Mouse (Mus musculus) MEL (cell line): ENCODE results near the gene Pigh. TPM values are rescaled to one million over a fixed set of nuclear protein-coding genes. Genes with fewer than 3 reads are reported as not detected.

Experiments
- DNase-seq: peaks from one replicate; pipeline ENCODE4 v3.0.0; 2011; ENCODE audit warnings: low read depth, low spot score
- H3K27ac ChIP-seq: 2 replicates; pipeline ENCODE4 v1.5.1; 2012; ENCODE audit warnings: low read depth, mild to moderate bottlenecking, control low read depth, low read length, moderate library complexity; ENCODE audit not compliant: control insufficient read depth
- H3K27me3 ChIP-seq, 2 experiments: fragments of 150-350 bp in 1 of 2; sonication (generic) in 1 of 2; 2 replicates each; pipeline ENCODE4 v1.6.1; 2012; ENCODE audit warnings: low read length in 2 of 2, mild to moderate bottlenecking in 2 of 2, improper control_type of control experiment in 1 of 2, moderate library complexity in 1 of 2; ENCODE audit not compliant: insufficient read depth in 2 of 2, control insufficient read depth in 1 of 2
- H3K36me3 ChIP-seq, 2 experiments: 2 replicates each; pipeline ENCODE4 v1.6.1; 2012 to 2014; ENCODE audit warnings: low read length in 2 of 2, improper control_type of control experiment in 1 of 2, inconsistent platforms in 1 of 2, mild to moderate bottlenecking in 1 of 2; ENCODE audit not compliant: insufficient read depth in 2 of 2, control insufficient read depth in 1 of 2
- H3K4me1 ChIP-seq, 2 experiments: fragments of 150-350 bp in 1 of 2; sonication (generic) in 1 of 2; 2 replicates each; pipeline ENCODE4 v1.6.1; 2012; ENCODE audit warnings: low read length in 2 of 2, improper control_type of control experiment in 1 of 2, mild to moderate bottlenecking in 1 of 2; ENCODE audit not compliant: insufficient read depth in 2 of 2, control insufficient read depth in 1 of 2
- H3K4me3 ChIP-seq, 2 experiments: fragments of 150-350 bp in 1 of 2; sonication (generic) in 1 of 2; 2 replicates each; pipeline ENCODE4 v1.5.1; 2012; ENCODE audit warnings: low read depth in 2 of 2, low read length in 2 of 2, mild to moderate bottlenecking in 2 of 2, moderate library complexity in 2 of 2, control low read depth in 1 of 2, improper control_type of control experiment in 1 of 2; ENCODE audit not compliant: control insufficient read depth in 1 of 2, insufficient read depth in 1 of 2
- H3K79me2 ChIP-seq: 2 replicates; pipeline ENCODE4 v1.6.1; 2012; ENCODE audit warnings: mild to moderate bottlenecking, low read length, moderate library complexity; ENCODE audit not compliant: control insufficient read depth, poor library complexity, insufficient read depth
- H3K9ac ChIP-seq: 2 replicates; pipeline ENCODE4 v1.6.1; 2012; ENCODE audit warnings: low read depth, mild to moderate bottlenecking, control low read depth, low read length, moderate library complexity; ENCODE audit not compliant: control insufficient read depth, poor library complexity, severe bottlenecking
- H3K9me3 ChIP-seq: fragments of 150-350 bp; sonication (generic); replicated peaks from 2 replicates; pipeline ENCODE4 v1.6.1; 2012; ENCODE audit warnings: mild to moderate bottlenecking, low read length, improper control_type of control experiment, moderate library complexity; ENCODE audit not compliant: insufficient read depth
- CHD2 ChIP-seq: IDR thresholded peaks from 2 replicates; pipeline ENCODE4 v1.6.1; 2011; ENCODE audit warnings: low read length, improper control_type of control experiment
- E2F4 ChIP-seq: IDR thresholded peaks from 2 replicates; pipeline ENCODE4 v1.6.1; 2011; ENCODE audit warnings: low read depth, low read length, improper control_type of control experiment, borderline replicate concordance
- ELF1 ChIP-seq: IDR thresholded peaks from 2 replicates; pipeline ENCODE4 v1.6.1; 2014; ENCODE audit warnings: low read depth, mild to moderate bottlenecking, inconsistent platforms, low read length, improper control_type of control experiment, moderate library complexity
- EP300 ChIP-seq, 2 experiments: IDR thresholded peaks; 2 replicates each; pipeline ENCODE4 v1.6.1; 2011; ENCODE audit warnings: improper control_type of control experiment in 2 of 2, low read length in 2 of 2, low read depth in 1 of 2, mild to moderate bottlenecking in 1 of 2
- GATA1 ChIP-seq: IDR thresholded peaks from 2 replicates; pipeline ENCODE4 v1.6.1; 2011; ENCODE audit warnings: low read depth, low read length, improper control_type of control experiment
- KAT2A ChIP-seq: conservative IDR thresholded peaks from 2 replicates; pipeline ENCODE4 v1.6.1; 2012; ENCODE audit warnings: low read depth, low read length, improper control_type of control experiment, inconsistent platforms
- MAX ChIP-seq: IDR thresholded peaks from 2 replicates; pipeline ENCODE4 v1.6.1; 2011; ENCODE audit warnings: low read length, improper control_type of control experiment
- MYB ChIP-seq: IDR thresholded peaks from 2 replicates; pipeline ENCODE4 v1.6.1; 2011; ENCODE audit warnings: mild to moderate bottlenecking, low read depth, low read length, improper control_type of control experiment
- TAL1 ChIP-seq: IDR thresholded peaks from 2 replicates; pipeline ENCODE4 v1.6.1; 2012; ENCODE audit warnings: mild to moderate bottlenecking, inconsistent platforms, low read length, moderate library complexity, mixed read lengths
- TCF12 ChIP-seq: IDR thresholded peaks from 2 replicates; pipeline ENCODE4 v1.6.1; 2014; ENCODE audit warnings: low read depth, mild to moderate bottlenecking, inconsistent platforms, low read length, improper control_type of control experiment, moderate library complexity
- ZC3H11A ChIP-seq: IDR thresholded peaks from 2 replicates; pipeline ENCODE4 v1.6.1; 2012; ENCODE audit warnings: low read depth, mild to moderate bottlenecking, inconsistent platforms, low read length, improper control_type of control experiment
- ZMIZ1 ChIP-seq: IDR thresholded peaks from 2 replicates; pipeline ENCODE4 v1.6.1; 2012; ENCODE audit warnings: low read depth, mild to moderate bottlenecking, inconsistent platforms, low read length, improper control_type of control experiment, moderate library complexity
- ZNF384 ChIP-seq: IDR thresholded peaks from 2 replicates; pipeline ENCODE4 v1.6.1; 2012; ENCODE audit warnings: low read depth, mild to moderate bottlenecking, inconsistent platforms, low read length, improper control_type of control experiment
- polyA plus RNA-seq, 2 experiments: library from polyadenylated mRNA; stranded (reverse) in 1 of 2; unstranded in 1 of 2; fragments of >175 nt in 1 of 2; fragments of >200 nt in 1 of 2; gene quantifications; 2 replicates each; pipeline versions ENCODE4 v1.2.1 to v1.2.4; 2012; ENCODE audit warnings: low replicate concordance in 2 of 2, low read depth in 1 of 2; ENCODE audit not compliant: insufficient read length in 2 of 2, insufficient read depth in 1 of 2, missing spikeins in 1 of 2
- total RNA-seq: library from RNA; depleted of rRNA; stranded (reverse); fragments of 300-350 nt; gene quantifications from 2 replicates; pipeline ENCODE4 v1.2.3, GENCODE M21; 2012

The Pigh gene
- total and polyA plus RNA-seq, 3 experiments, result 7.2 to 9.5 TPM; not detected in 1

DNA sequence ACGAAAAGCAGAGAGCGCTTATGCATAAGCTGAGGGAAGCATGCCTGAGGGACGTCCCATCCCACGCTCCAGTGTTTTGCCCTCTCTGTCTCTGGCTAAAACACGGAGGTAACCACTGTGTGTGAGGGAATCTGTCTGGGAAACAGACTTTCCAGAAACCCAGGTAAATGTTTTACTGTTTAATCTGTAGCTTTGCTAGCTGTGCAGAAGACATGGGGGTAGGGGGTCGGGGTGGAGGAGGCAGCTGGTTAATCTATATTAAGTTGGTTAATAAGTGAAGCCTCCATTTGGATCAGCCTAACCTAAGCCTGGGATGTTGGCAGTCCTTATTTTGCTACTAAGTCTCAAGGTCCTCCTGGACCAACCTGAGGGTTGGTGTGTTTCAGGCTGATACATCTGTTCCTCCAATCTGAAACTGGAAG, 20.3 kb downstream of the Pigh start:
- Histone ChIP-seq H3K9ac (no peak overlapping the region), H3K4me3 (no peak overlapping the region), H3K27ac (no peak overlapping the region), H3K9me3 (no peaks in the 10 kb centered on the region), H3K36me3 (no peaks in the 10 kb centered on the region), H3K79me2 (no peaks in the 10 kb centered on the region), H3K4me1 (no peaks in the 10 kb centered on the region), H3K27me3 (no peaks in the 10 kb centered on the region)
- TF ChIP-seq CHD2, result no peak
- no peak for TF ChIP-seq TAL1
- TF ChIP-seq ZMIZ1, result no peak
- TF ChIP-seq TCF12, result no peak
- TF ChIP-seq ZC3H11A, result no peak
- no peak for TF ChIP-seq MAX
- DNase-seq, result no peak

DNA sequence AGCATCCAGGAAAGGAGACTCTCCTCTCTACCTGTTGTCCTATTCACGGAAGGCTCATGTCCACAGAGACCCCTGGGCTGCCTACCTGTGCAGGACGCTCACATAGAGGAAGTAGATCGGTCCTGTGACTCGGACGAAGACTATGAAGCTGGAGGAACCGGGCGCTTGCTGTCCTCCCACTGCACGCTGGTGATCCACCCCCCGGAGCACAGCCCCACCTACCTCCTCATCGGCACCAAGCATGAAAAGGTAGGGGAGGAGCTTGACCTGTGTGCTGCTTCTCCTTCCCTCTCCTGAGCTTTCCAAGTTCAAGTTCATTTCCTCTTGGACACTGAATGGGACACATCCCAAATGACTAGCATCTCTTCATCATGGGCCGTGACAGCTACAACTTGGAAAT, 21.1 kb downstream of the Pigh start:
- no peak overlapping the region for H3K27ac ChIP-seq
- H3K4me1 ChIP-seq, result no peaks in the 10 kb centered on the region
- no peaks in the 10 kb centered on the region for H3K9me3 ChIP-seq
- no peaks in the 10 kb centered on the region for H3K27me3 ChIP-seq
- DNase-seq, result no peak
- no peak overlapping the region for H3K9ac ChIP-seq
- no peaks in the 10 kb centered on the region for H3K36me3 ChIP-seq
- TF ChIP-seq KAT2A (no peak), GATA1 (no peak), EP300 (IDR thresholded peaks at IDR 0.05; ENCODE audit: low read depth in 1 of 2, low read length in 2 of 2) (no peak), E2F4 (no peak)
- no peaks in the 10 kb centered on the region for H3K79me2 ChIP-seq
- H3K4me3 ChIP-seq, result no peak overlapping the region

DNA sequence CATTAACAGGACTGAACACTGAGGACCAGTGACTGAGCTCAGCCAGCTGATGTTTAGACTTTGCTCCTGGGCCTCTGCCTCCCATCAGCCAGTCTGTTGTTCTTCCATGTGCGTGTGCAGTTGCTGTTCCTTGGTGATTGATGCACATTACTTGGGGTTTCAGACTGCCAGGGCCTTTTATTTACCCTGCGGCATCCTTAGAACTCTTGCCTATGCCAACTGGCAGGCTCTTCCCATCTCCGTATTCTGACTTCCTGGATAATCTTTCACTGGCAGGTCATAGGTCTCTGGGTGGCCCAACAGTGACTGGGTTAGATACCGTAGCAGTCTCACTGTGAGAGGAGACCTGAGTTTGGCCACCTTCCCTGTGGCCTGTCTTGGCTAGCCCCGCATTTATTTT, 21.9 kb downstream of the Pigh start:
- Histone ChIP-seq H3K27me3 (no peaks in the 10 kb centered on the region), H3K4me1 (no peaks in the 10 kb centered on the region), H3K79me2 (no peaks in the 10 kb centered on the region), H3K9ac (no peak overlapping the region), H3K36me3 (no peaks in the 10 kb centered on the region), H3K9me3 (no peaks in the 10 kb centered on the region), H3K4me3 (no peak overlapping the region), H3K27ac (no peak overlapping the region)
- DNase-seq, result no peak
- TF ChIP-seq ZNF384, result no peak
- no peak for TF ChIP-seq ELF1
- no peak for TF ChIP-seq MYB
